Mouse (Mus musculus): ENCODE data around the gene Gm20721.

- TF ChIP-seq CTCF (IDR thresholded peaks at IDR 0.05) (no peak), EP300 (IDR thresholded peaks at IDR 0.05) (no peak)
Observed at GRCm38 (mm10) chr2:174344996-174345395, 1.5 kb downstream of the Gm20721 start.

All from lung, postnatal 0 days (tissue).